Mouse (Mus musculus) monocyte, adult 5-6 weeks (primary cell): ENCODE measurements around the gene Abca14. TPM values are rescaled to one million over a fixed set of nuclear protein-coding genes. Genes with fewer than 3 reads are reported as not detected.
"Not testable (repeated sequence)": the region's sequence is repeated elsewhere in the genome, so short reads cannot be mapped to it uniquely, and the experiment has no call there.

Experiments
- ATAC-seq: fragments of 153-309, 156-312 bp; replicated peaks from 2 replicates; pipeline ENCODE4 v1.8.0; 2017; ENCODE audit warnings: mild to moderate bottlenecking; ENCODE audit not compliant: low TSS enrichment, insufficient number of reproducible peaks, severe bottlenecking, poor library complexity, low FRiP score
- total RNA-seq: library from RNA; stranded (forward); fragments of 200-1000, 200-491, 200-594 nt; gene quantifications from 3 replicates; pipeline ENCODE4 v1.2.3, GENCODE M21; 2017

The Abca14 gene
- total RNA-seq, 1 experiment from 2014 or later, result not detected

GRCm38 (mm10) chr7:120192816-120193215 is 10.9 kb upstream of the Abca14 start:
- no peak for ATAC-seq

GRCm38 (mm10) chr7:120195207-120195606 is 8.6 kb upstream of the Abca14 start:
- no peak for ATAC-seq

GRCm38 (mm10) chr7:120201231-120201744 is 2.5 kb upstream of the Abca14 start:
- ATAC-seq, result no peak

GRCm38 (mm10) chr7:120201771-120202170 is 2.0 kb upstream of the Abca14 start, which contains the start of gene Crym:
Crym (minus strand) TSS chr7:120202111.
- ATAC-seq, result no peak

- no peak for ATAC-seq
Measured at GRCm38 (mm10) chr7:120205989-120206388, 2.2 kb downstream of the Abca14 start.

GRCm38 (mm10) chr7:120228541-120228940 is 24.8 kb downstream of the Abca14 start:
- no peak for ATAC-seq

- ATAC-seq, result no peak
Measured at GRCm38 (mm10) chr7:120241092-120241491, 37.3 kb downstream of the Abca14 start.

GRCm38 (mm10) chr7:120271135-120271991 is 67.6 kb downstream of the Abca14 start:
- no peak for ATAC-seq

- no peak for ATAC-seq
Measured at GRCm38 (mm10) chr7:120272110-120272509, 68.3 kb downstream of the Abca14 start.

GRCm38 (mm10) chr7:120285286-120285685 is 81.5 kb downstream of the Abca14 start:
- ATAC-seq, result no peak

- no peak for ATAC-seq
Measured at GRCm38 (mm10) chr7:120316086-120316485, 112.3 kb downstream of the Abca14 start.

GRCm38 (mm10) chr7:120322963-120323362 is 119.2 kb downstream of the Abca14 start:
- no peak for ATAC-seq

GRCm38 (mm10) chr7:120325911-120326310 is 122.2 kb downstream of the Abca14 start:
- ATAC-seq, result not testable (repeated sequence)

- no peak for ATAC-seq
Measured at GRCm38 (mm10) chr7:120327220-120328073, 123.7 kb downstream of the Abca14 start.

GRCm38 (mm10) chr7:120328087-120328793 is 124.5 kb downstream of the Abca14 start, which contains the start of gene Abca15:
Abca15 (plus strand) TSS chr7:120328670.
- ATAC-seq, result no peak

GRCm38 (mm10) chr7:120361159-120361558 is 157.4 kb downstream of the Abca14 start:
- no peak for ATAC-seq
